Mouse (Mus musculus) 3T3-L1 (cell line): ENCODE data around the gene Dlgap5.
A peak's percentile ranks its signal among the peaks of the same experiment; 100 is the strongest.

ENCODE experiments used
- DNase-seq: peaks from one replicate; pipeline ENCODE4 v3.0.0-alpha.2; 2015; ENCODE audit warnings: low read depth, low spot score

The Dlgap5 gene

DNA sequence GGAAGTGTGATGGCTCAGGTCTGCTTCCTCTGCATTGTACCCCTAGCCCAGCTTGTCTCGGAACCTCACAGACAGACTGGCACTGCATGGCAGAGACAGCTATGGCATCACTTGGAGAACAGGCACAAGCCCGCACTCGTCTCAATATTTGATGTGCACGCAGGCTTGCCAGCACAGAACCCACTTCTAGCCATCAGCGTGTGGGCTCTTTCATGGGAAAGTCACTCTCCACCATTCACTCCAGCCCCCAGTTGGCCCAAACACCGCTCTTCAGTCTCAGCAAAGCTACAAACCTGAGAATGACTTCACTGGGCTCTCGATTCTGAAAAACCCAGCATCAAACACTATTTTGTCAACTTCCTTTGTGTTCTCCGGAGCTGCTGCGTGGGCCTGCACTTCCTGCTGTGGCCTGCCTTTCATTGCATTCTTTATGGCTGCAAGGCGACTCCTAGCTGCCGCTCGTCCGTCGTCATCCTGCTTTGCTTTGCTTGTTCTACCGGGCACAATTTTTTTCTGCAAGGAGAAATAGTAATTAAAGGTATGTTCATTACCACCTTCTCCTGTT is 22.7 kb downstream of the Dlgap5 start:
- no peak for DNase-seq

DNA sequence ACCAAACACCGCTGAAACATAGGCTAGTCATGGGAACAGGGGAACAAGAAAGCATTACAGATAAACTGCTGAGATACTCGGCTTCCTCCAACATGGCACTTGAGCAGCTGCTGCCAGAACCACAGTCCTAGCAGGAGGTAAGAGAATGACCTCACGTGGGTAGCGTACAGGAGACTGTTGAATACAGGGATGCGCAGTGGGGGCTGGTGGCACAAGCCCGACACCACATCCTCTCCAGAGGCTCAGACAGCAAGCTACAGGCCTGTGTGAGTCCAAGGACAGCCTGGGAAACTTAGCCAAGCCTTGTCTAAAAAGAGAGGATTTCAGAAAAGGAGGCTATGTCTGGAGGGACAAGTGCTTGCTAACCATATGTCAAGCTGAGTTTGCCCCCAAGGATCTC is 23.2 kb downstream of the Dlgap5 start:
- DNase-seq, result no peak

DNA sequence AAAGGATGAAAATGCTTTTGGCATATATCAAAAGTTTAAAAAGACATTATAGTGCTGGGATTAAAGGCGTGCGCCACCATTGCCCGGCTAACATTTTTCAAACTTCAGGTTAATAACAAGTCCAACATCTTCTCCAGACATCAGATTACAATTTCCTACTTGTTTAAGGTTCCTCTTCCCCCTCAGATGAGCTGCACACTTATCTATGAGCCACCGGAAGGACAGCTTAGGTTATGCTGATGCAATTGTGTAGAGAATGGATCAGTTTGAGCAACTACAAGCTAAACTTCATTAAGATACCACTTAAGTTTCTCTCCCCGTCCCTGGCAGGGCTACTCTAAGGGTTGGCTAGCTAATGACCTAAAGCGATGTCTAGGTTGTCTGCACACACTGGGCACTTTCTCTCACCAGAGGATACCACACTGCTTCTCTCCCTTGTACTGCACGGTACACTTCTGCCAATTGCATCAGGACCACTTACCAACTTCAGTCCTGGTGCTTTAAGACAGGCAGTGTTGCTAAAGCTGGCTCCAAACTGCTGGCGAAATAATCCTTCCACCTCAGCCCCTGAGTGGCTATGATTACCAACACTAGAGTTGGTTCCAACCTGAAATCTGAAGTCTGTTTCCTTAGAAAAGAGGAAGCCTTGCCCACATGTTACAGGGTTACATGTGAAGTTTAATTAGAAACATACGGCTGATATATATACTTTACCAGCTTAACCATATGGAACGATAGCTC is 24.7 kb downstream of the Dlgap5 start:
- DNase-seq, result no peak

DNA sequence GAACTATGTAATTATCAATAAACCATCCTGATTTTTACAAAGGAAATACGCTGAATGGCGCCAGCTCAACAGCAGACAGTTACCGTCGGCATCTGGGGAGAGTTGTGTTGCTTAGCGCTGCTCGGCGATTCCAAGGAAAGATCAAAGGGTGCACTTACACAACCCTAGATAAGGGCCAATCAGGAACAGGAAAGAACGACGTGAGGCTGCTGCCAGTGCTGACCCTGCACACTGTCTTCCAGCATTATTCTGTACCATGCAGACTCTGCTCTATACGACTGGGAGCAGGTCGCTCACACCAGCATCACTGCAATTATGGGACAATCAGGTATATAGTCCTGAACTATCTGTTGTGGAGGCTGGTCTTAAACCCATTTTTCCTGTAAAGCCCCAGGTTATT is 32.1 kb downstream of the Dlgap5 start:
- no peak for DNase-seq

DNA sequence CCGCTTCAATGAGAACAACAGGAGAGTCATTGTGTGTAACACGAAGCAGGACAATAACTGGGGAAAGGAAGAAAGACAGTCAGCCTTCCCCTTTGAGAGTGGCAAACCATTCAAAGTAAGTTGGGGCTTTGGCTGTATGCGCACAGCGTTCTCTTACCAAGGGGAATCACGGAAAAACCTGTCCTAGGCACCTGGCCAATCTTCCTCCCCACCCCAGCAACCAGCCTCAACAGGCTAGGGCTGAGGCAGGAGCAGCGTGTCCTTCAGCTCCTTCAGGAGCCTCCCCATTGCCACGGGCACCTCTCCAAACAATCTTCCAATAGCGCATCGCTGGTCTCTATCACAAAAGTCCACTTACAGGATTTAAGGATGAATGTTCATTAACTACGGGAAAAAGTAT is 33.6 kb downstream of the Dlgap5 start:
- no peak for DNase-seq

DNA sequence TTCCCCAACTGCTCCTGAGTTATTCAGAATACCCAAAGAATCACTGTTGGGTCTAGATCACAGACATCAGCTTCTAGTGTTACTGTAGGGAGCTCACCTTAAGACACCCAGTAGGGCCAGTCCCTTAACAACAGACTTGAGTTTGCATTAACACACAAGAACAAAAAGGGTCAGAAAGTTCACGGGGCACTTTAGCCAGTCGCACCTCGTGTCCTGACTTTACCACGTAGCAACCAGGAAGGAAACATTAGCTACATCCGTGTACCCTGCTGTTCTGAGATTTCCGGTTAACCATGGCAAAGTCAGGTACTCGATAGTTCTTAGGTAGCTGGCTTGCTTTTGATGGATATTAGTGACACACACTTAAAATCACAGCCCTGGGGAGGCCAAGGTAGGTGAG is 34.3 kb downstream of the Dlgap5 start:
- no peak for DNase-seq

DNA sequence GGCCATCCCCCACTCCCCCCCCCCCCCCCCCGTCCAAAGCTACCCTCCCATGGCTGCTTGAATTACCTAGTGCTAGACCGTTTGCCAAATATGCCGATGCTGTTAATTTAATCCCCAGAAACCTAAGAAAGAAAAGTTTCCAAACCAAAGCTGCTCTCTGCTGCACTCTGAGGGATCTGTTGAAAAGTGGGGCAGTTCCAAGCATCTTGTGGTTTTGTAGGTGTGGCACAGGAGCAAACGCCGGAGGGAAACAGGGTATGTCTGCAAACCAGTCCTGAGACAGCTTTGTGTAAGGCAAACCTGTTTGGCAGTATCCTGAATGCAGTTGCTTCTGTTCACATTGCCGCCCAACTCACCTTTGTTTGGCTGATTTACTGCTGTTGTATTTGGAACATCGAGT is 39.9 kb downstream of the Dlgap5 start:
- DNase-seq, result peak; percentile 71

DNA sequence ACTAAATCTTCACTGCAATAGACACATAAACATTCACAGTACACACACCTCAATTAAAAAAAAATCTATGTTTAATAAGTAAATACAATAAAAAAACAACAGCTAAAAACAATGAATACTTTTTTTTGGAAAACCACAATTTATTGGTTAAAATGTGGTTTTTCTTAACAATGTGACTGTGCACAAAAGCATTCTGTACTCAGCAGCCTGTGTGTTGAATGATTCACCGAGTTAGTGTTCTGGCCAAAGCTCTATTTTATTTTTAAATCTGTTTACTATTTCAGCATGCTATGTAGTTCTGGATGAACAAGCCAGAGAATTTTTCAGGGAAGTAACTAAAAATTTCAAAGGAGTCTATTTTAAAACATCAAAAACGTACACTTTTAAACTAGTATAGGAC is 41.7 kb downstream of the Dlgap5 start:
- DNase-seq, result peak; percentile 65

DNA sequence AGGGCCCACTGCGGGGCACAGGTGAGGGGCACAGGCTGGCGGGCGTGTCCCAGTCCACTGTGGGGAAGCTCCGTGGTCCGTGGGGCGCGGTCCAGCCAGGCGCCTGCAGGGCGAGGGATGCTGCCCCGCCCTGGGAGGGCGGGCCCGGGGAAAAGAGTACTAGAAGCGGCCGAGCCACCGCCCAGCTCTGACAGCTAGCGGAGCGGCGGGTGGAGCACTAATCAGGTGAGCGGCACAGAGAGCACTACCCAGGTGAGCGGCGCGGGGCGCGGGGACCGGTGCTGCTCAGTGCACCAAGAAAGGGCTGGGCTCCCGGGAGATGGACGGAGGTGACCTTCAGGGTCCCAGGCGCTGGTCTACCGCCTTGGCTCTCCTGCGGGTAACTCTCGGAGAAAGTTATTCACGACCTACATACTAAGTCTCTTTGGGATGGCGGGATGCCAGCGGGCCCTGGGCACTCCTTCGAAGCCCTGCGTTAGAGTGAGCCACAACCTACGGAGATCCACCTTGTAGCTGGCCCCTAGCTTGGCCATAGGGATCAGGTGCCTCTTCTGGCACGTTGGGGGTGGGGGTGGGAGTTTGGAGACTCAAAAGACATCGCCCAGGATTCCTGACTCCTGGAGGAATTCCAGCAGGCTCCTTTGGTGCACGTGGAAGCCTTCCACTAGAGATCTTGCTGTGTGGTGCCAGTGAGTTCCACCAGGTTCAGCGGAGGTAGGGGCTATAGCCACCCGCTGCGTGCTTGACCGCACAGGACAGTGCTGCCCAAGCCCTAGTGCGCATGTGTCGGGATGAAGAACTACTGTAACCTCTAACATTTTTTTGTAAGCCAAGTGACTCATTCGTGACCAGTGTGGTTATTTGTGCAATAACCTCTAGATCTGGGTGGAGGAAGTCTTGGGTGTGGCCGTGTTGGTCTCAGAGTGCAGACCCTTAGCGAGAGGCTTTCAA is 44.2 kb downstream of the Dlgap5 start:
- peak; percentile 87 for DNase-seq

DNA sequence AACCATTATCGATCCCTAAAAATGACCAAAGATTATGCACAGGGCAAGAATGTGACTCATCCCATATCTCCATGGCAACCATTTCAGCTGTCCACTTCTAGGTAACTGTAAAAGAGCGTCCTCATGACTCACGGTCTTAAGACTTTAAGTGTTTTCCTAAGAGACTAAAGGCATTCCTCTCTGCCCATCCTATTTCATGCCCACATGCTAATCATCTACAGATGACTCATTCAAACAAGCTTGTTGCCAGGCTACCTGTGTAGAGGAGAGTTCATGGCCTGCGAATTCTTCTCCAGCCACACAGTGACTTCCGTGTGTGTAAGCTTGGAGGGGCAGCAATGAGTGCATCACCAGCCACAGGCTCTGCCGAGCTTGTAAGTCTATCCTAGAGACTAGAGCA is 46.5 kb downstream of the Dlgap5 start:
- peak; percentile 96 for DNase-seq

DNA sequence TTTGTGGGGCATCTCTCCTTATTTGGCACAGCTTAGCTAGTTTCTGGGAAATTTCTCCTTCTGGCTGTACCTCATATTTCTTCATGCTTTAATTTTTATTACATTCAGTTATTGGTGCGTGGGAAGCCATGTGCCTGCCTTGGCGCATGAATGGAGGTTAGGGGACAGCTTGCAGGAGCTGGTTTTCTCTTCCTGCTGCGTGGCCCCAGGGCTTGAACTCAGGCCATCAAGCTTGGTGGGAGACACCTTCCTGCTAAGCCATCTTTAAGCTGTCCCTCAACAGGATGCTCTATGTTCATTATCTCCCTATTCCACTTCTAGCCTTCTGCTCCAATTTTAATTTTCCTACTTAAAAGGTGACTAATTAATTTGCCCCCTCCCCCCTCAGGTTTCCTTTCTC is 47.4 kb downstream of the Dlgap5 start:
- DNase-seq, result no peak

DNA sequence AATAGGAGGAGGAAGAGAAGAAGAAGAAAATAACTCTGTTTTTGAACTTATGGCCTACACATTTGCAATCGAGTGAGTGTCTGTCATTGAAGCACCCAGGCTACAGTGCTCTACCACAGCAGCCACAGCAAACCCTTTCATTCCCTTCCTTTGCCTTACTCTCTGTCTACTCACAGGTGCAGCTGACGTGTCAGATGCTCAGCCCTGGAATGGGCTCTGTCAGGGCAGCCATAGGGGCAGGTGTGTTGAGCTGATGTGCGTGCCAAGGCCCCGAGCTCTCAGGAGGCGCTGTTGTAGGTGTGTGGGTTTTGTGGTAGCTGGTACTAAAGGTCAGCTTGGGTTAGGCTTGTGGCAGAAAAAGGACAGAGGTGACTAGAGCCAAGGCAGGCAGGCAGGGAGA is 48.5 kb downstream of the Dlgap5 start:
- no peak for DNase-seq

DNA sequence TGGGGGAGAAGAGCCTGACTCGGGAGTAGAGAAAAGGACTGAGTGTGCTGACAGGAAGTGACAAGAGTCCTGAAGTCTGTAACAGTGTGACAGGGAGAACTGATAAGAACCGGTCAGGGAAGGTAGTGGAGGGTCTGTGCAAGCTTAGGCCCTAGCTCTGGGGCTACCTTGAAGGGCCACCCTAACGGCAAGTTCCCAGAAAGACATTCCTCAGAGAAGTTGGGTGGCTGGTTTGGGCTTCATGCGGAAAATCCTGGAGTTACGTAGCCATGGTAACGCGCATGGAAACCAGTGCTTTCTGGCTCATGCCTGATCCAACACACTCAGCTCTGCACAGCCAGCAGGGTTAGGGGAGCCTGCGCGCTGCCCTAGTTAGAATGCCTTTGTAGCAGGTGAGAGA is 50.7 kb downstream of the Dlgap5 start, which contains the start of gene Lgals3:
Gene Lgals3 (plus strand): TSS at position 291 of the 400 bp plus-strand sequence.
- DNase-seq, result no peak

DNA sequence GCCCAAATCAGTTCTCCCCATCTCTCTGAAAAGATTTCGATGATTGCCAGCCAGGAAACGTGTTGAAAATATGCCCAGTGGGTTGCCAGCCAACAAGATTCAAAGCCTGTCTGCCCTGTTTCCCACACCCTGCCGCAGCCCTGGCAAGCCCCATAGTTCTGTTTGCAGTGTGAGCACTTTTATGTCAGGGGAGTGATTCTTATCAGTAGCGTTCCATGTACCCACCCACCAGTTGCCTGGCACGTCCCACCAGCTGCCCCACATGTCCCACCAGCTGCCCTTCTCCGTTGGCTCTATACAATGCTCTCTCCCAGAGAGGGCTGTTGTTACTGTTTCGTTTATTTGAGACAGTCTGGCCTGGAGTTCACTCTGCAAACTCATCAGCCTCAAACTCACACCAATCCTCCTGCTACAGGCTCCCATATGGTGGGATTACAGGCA is 51.3 kb downstream of the Dlgap5 start:
- DNase-seq, result no peak

DNA sequence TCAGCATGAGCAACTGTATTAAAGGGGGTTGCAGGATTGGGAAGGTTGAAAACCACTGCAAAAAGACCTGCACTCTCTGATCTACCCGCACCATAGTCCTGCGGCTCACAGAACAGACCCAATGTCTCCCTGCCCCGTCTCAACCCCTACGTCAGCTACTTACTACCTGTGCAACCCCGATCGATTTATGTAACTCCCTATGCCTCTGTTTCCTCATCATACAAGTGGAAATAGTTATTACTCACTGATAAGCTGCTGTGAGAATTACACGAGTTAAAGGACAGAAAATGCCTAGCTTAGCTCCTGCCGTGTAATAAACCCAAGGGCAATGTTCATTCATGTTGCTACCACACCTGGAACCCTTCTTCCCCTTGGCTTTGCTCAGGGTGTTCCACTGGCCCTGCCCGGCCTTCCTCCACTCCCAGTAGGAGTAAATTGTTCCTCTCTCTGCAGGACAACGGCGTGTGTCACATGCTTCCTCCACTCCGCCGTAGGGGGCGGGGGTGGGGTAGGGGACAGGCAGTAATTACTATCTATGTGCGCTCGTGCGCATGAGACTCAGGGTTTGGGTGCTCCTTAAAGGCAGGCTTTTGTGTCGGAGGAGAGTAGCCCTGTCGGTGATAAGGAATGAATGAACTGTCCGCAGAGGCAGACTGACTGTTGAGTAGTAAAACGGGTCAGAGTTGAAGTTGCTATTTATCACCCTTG is 53.3 kb downstream of the Dlgap5 start:
- DNase-seq, result no peak

DNA sequence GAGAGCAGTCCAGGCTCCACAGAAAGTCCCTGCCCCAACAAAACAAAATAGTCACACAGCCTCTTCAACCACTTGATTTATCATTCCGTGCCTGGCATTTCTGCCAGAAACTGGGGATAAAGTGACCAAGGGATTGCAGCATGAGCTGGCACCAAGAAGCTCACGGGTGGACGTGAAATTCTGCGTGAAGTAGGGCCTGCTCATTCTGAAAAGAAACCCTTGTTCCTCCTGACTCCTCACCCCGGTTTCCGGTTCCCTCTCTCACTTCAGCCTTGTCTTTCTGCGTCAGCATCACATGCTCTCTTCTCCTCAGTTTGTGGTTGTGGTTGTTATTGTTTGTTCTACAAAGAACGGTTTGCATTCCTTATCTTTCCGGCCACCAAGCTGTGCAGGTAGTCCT is 56.3 kb downstream of the Dlgap5 start:
- DNase-seq, result no peak

DNA sequence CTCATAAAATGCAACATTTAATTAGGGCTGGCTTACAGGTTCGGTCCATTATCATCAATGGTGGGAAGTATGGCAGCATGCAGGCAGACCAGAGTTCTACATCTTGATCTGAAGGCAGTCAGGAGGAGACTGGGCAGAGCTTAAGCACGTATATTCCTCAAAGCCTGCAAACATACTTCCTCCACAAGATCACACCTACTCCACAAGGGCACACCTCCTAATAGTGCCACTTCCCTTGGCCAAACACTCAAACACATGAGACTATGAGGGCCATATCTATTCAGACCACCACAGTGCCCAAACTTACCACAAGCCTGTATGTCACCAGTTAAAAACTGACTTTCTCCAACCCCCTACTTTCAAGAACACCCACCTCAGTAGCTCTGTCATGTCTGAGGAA is 56.8 kb downstream of the Dlgap5 start:
- DNase-seq, result no peak

DNA sequence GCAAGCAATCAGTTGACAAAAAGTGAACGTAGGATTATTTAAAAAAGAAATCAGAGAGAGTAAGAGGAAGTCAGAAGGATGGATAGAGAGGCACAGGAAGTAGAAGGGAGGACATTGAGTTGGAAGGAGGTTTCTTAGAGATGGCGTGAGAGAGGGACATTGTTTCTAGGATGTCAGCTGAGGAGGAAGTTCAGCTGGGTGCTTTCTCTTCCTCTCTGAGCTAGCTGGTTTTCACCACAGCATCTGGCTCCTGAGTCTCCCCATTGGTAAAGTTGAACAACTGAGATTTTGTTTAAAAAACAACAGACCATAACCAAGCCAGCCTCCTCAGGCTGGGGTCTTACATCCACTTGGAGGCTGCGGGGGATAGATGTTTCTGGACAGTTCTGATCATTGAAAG is 58.6 kb downstream of the Dlgap5 start:
- DNase-seq, result no peak

DNA sequence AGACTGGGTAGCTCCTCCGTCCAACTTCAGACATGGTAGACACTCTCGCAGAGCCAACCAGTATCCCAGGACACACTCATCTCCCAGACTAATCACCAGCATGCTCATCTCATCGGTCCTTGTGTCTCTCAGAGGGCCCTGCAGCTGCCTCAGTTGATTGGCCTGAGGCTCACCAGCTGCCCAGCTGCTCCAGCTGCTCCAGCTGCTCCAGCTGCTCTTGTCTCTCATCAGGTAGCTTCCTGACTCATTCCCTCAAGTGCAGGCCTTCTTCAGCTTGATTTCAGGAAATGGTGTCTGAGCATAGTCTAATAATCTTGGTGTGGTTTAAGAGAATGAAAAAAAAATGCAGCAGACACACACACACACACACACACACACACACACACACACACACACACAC is 61.6 kb downstream of the Dlgap5 start:
- DNase-seq, result no peak

DNA sequence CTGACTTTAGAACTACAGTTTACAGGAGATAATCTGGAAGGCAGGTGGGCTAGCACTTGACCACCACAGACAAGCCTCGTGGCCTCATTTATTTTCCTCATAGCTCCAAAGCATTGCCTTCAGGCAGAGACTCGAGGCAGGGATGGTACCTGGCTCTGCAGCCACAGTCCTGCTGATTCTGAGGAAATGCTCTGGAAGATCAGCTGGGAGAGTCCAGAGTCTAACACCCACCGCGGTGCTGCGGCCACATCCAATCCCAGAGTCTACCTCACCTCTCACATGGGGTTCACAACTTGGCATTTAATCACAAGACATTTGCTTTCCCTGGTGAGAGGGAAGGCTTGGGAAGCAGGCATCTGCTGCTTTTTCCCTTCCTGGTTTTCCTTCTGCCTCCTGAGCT is 63.3 kb downstream of the Dlgap5 start:
- no peak for DNase-seq

DNA sequence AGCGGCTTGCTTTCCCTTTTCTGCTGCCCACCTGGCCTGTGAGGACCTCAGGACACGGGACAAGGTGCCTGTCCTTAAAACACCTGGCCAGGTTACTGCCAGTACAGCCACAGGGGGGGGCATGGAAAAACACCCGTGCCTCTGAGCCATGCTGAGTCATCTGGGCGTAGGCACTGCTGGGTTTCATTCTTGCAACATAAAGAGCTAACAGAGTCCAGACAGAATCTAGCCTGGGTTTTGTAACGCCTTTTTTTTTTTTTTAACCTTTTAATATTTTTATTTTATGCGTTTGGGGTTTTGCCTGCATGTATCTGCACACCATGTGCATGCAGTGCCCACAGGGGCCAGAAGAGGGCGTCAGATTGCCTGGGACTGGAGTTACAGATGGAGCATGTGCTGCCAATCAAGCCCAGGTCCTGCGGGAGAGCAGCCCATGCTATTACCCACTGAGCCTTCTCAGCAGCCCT is 64.1 kb downstream of the Dlgap5 start:
- peak; percentile 75 for DNase-seq

DNA sequence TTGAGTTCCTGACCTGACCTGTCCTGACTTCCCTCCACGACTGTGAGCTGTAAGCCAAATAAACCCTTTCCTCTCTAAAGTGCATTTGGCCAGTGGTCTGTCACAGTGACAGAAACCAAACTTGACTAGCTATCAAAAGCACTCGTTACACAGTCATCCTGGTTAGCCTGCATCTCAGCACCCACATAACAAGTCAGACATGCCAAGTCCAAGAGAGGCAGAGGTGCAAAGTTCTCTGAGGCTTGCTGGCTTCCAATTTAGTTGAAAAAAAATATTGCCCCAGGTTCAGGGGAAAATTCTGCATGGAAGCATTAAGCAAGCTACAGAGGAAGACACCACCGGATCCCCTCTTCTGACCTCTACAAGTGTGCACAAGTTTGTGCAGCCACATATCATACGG is 65.0 kb downstream of the Dlgap5 start:
- DNase-seq, result no peak
